Mouse (Mus musculus) CH12.LX (cell line): ENCODE measurements around the gene Phf12. TPM values are rescaled to one million over a fixed set of nuclear protein-coding genes. Genes with fewer than 3 reads are reported as not detected.

Experiments
- DNase-seq: peaks from one replicate; pipeline ENCODE4 v3.0.0-alpha.2; 2013; ENCODE audit errors: extremely low read depth
- H3K27ac ChIP-seq: 2 replicates; pipeline ENCODE4 v1.5.1; 2012; ENCODE audit warnings: low read depth, mild to moderate bottlenecking, control low read depth, moderate library complexity; ENCODE audit not compliant: insufficient read depth
- H3K27me3 ChIP-seq: replicated peaks from 2 replicates; pipeline ENCODE3; 2012; ENCODE audit warnings: inconsistent platforms
- H3K36me3 ChIP-seq, 2 experiments: replicated peaks in 1 of 2; 2 replicates each; pipeline versions ENCODE3 to v1.6.1; 2012; ENCODE audit warnings: inconsistent platforms in 1 of 2, low read length in 1 of 2, mild to moderate bottlenecking in 1 of 2, mixed read lengths in 1 of 2, moderate library complexity in 1 of 2; ENCODE audit not compliant: control insufficient read depth in 1 of 2, insufficient read depth in 1 of 2
- H3K4me1 ChIP-seq, 2 experiments: 2 replicates each; pipeline ENCODE4 v1.6.1; 2012; ENCODE audit warnings: inconsistent platforms in 1 of 2, moderate library complexity in 1 of 2; ENCODE audit not compliant: insufficient read depth in 2 of 2, control insufficient read depth in 1 of 2
- H3K4me2 ChIP-seq: 2 replicates; pipeline ENCODE4 v1.6.1; 2012; ENCODE audit warnings: low read depth, mild to moderate bottlenecking, control low read depth; ENCODE audit not compliant: poor library complexity, insufficient read depth, severe bottlenecking
- H3K4me3 ChIP-seq, 3 experiments: fragments of 150-350 bp in 1 of 3; sonication (generic) in 1 of 3; replicated peaks in 1 of 3; 2 replicates each; pipeline versions ENCODE3 to v1.5.1; 2011 to 2012; ENCODE audit warnings: low read depth in 2 of 3, low read length in 2 of 3, mild to moderate bottlenecking in 2 of 3, moderate library complexity in 2 of 3, control low read depth in 1 of 3, improper control_type of control experiment in 1 of 3, inconsistent platforms in 1 of 3, mixed read lengths in 1 of 3; ENCODE audit not compliant: poor library complexity in 1 of 3
- H3K79me2 ChIP-seq: replicated peaks from 2 replicates; pipeline ENCODE4 v1.6.1; 2012; ENCODE audit warnings: mild to moderate bottlenecking, moderate library complexity; ENCODE audit not compliant: control insufficient read depth, poor library complexity, insufficient read depth, severe bottlenecking; ENCODE audit errors: extremely low read depth
- H3K9ac ChIP-seq: 2 replicates; pipeline ENCODE4 v1.6.1; 2012; ENCODE audit warnings: low read depth, mild to moderate bottlenecking, control low read depth, moderate library complexity; ENCODE audit not compliant: insufficient read depth
- H3K9me3 ChIP-seq: replicated peaks from 2 replicates; pipeline ENCODE3; 2012; ENCODE audit warnings: low read length, inconsistent platforms, mixed read lengths
- CHD1 ChIP-seq: IDR thresholded peaks from 2 replicates; pipeline ENCODE4 v1.6.1; 2012; ENCODE audit warnings: low read depth, low read length, improper control_type of control experiment, inconsistent platforms
- CTCF ChIP-seq, 2 experiments: IDR thresholded peaks in 1 of 2; conservative IDR thresholded peaks in 1 of 2; 2 replicates each; pipeline ENCODE4 v1.5.1; 2011 to 2012; ENCODE audit warnings: low read depth in 2 of 2, low read length in 2 of 2, improper control_type of control experiment in 1 of 2, inconsistent platforms in 1 of 2, mild to moderate bottlenecking in 1 of 2, moderate library complexity in 1 of 2
- ELF1 ChIP-seq: IDR thresholded peaks from 2 replicates; pipeline ENCODE4 v1.6.1; 2014; ENCODE audit warnings: low read depth, mild to moderate bottlenecking, inconsistent platforms, low read length, improper control_type of control experiment
- GABPA ChIP-seq: IDR thresholded peaks from 2 replicates; pipeline ENCODE4 v1.6.1; 2012; ENCODE audit warnings: low read depth, low read length, improper control_type of control experiment, inconsistent platforms; ENCODE audit not compliant: insufficient replicate concordance
- MEF2A ChIP-seq: IDR thresholded peaks from 2 replicates; pipeline ENCODE4 v1.6.1; 2014; ENCODE audit warnings: low read depth, mild to moderate bottlenecking, inconsistent platforms, low read length, improper control_type of control experiment, borderline replicate concordance
- MYC ChIP-seq: IDR thresholded peaks from 2 replicates; pipeline ENCODE4 v1.6.1; 2011; ENCODE audit warnings: low read depth, mild to moderate bottlenecking, improper control_type of control experiment, low read length
- POLR2A ChIP-seq: IDR thresholded peaks from 2 replicates; pipeline ENCODE4 v1.6.1; 2011; ENCODE audit warnings: low read depth, mild to moderate bottlenecking, improper control_type of control experiment, low read length
- POLR2AphosphoS2 ChIP-seq: IDR thresholded peaks from 2 replicates; pipeline ENCODE4 v1.6.1; 2011; ENCODE audit warnings: low read depth, low read length, improper control_type of control experiment
- RAD21 ChIP-seq: IDR thresholded peaks from 2 replicates; pipeline ENCODE4 v1.6.1; 2011; ENCODE audit warnings: low read depth, mild to moderate bottlenecking, low read length, improper control_type of control experiment, moderate library complexity
- SIN3A ChIP-seq: IDR thresholded peaks from 2 replicates; pipeline ENCODE4 v1.6.1; 2012; ENCODE audit warnings: low read length, improper control_type of control experiment, inconsistent platforms
- SMC3 ChIP-seq: IDR thresholded peaks from 2 replicates; pipeline ENCODE4 v1.6.1; 2011; ENCODE audit warnings: low read depth, low read length, improper control_type of control experiment
- TBP ChIP-seq: conservative IDR thresholded peaks from 2 replicates; pipeline ENCODE4 v1.6.1; 2011; ENCODE audit warnings: low read depth, low read length, improper control_type of control experiment
- USF2 ChIP-seq: conservative IDR thresholded peaks from 2 replicates; pipeline ENCODE4 v1.6.1; 2011; ENCODE audit warnings: low read depth, low read length, improper control_type of control experiment
- ZC3H11A ChIP-seq: IDR thresholded peaks from 2 replicates; pipeline ENCODE4 v1.6.1; 2012; ENCODE audit warnings: low read depth, mild to moderate bottlenecking, inconsistent platforms, low read length, improper control_type of control experiment
- ZKSCAN1 ChIP-seq: IDR thresholded peaks from 2 replicates; pipeline ENCODE4 v1.6.1; 2012; ENCODE audit warnings: low read depth, inconsistent platforms, low read length, improper control_type of control experiment, borderline replicate concordance
- dilution Hi-C: fragments of 300-500 bp; cut with MboI; formaldehyde crosslinking; loops from 2 replicates; pipeline ENCODE4 v1.14.3; 2020; ENCODE audit warnings: low sequenced_read_pairs; ENCODE audit not compliant: extremely low pct_unique_long_range_greater_than_20kb, extremely low pct_ligation_motif_present
- in situ Hi-C: fragments of 300-500 bp; cut with MboI; formaldehyde crosslinking; loops from 3 replicates; pipeline ENCODE4 v1.14.3; 2019; ENCODE audit warnings: low sequenced_read_pairs, low pct_ligation_motif_present, low pct_unique_long_range_greater_than_20kb, mixed read lengths
- polyA plus RNA-seq: library from polyadenylated mRNA; unstranded; fragments of >175 nt; gene quantifications from 2 replicates; pipeline ENCODE4 v1.2.1, GENCODE M21; 2012; ENCODE audit warnings: low read depth; ENCODE audit not compliant: insufficient read length
- total RNA-seq, 2 experiments: library from RNA; depleted of rRNA; stranded (reverse); fragments of 300-350 nt in 1 of 2; fragments of >200 nt in 1 of 2; gene quantifications; 2 replicates each; pipeline ENCODE4 v1.2.3; 2012 to 2014

Phf12 gene
- total and polyA plus RNA-seq, 3 experiments: 10.7 to 59.7 (median 30.5) TPM

- Histone ChIP-seq H3K27ac (no peak overlapping the region), H3K9ac (no peak overlapping the region), H3K4me2 (no peak overlapping the region), H3K79me2 (peaks cover 14% of the 10 kb centered on the region), H3K9me3 (no peaks in the 10 kb centered on the region), H3K4me1 (peaks cover 4 to 13% of the 10 kb centered on the region in 2 experiments), H3K36me3 (peaks cover 50 to 84% of the 10 kb centered on the region in 2 experiments), H3K27me3 (no peaks in the 10 kb centered on the region), H3K4me3 (no peak overlapping the region)
- TF ChIP-seq MEF2A (no peak), ZKSCAN1 (no peak), USF2 (no peak), POLR2AphosphoS2 (no peak), ELF1 (no peak), RAD21 (no peak), SMC3 (no peak), POLR2A (no peak), CTCF (conservative IDR thresholded peaks at IDR 0.05 in 1 of 2, IDR thresholded peaks at IDR 0.05 in 1 of 2; ENCODE audit: low read depth in 2 of 2, low read length in 2 of 2) (no peak), SIN3A (no peak), CHD1 (no peak), GABPA (no peak), MYC (no peak), ZC3H11A (no peak), TBP (no peak)
- dilution Hi-C loops: no loop called here
- no peak for DNase-seq
- in situ Hi-C loops: no loop called here
These were observed 92.1 kb downstream of the Phf12 start for GRCm38 (mm10) chr11:78074666-78075065.

Other genes with a start within 250 kb of the Phf12 start
- gene Myo18a, start 219.5 kb upstream of the Phf12 start, total RNA-seq (2012; rRNA removed): 15.4 and 16.8 TPM in 2 replicates
- 5.2 and 6.3 TPM in 2 replicates for gene Myo18a, start 219.5 kb upstream of the Phf12 start, total RNA-seq (2014; rRNA removed)
- 24.8 and 29.5 TPM in 2 replicates for gene Myo18a, start 219.5 kb upstream of the Phf12 start, polyA plus RNA-seq
- 0.08 TPM in 1 of 2 replicates, not detected in the other for gene Gm10277, start 195.0 kb upstream of the Phf12 start, total RNA-seq (2012; rRNA removed)
- gene Gm10277, start 195.0 kb upstream of the Phf12 start, total RNA-seq (2014; rRNA removed): not detected in 2 replicates
- 0.10 and 0.11 TPM in 2 replicates for gene Gm10277, start 195.0 kb upstream of the Phf12 start, polyA plus RNA-seq
- gene Pipox, start 88.7 kb upstream of the Phf12 start, total RNA-seq (2012; rRNA removed): 0.13 TPM in 1 of 2 replicates, not detected in the other
- 0.15 and 0.21 TPM in 2 replicates for gene Pipox, start 88.7 kb upstream of the Phf12 start, total RNA-seq (2014; rRNA removed)
- 0.36 and 0.37 TPM in 2 replicates for gene Pipox, start 88.7 kb upstream of the Phf12 start, polyA plus RNA-seq
- gene Sez6, start 52.0 kb upstream of the Phf12 start, total RNA-seq (2012; rRNA removed): 0.04 TPM in 1 of 2 replicates, not detected in the other
- not detected in 2 replicates for gene Sez6, start 52.0 kb upstream of the Phf12 start, total RNA-seq (2014; rRNA removed)
- gene Sez6, start 52.0 kb upstream of the Phf12 start, polyA plus RNA-seq: 0.45 TPM in 1 of 2 replicates, not detected in the other
- gene Dhrs13, start 49.5 kb downstream of the Phf12 start, total RNA-seq (2012; rRNA removed): 37.7 and 39.0 TPM in 2 replicates
- gene Dhrs13, start 49.5 kb downstream of the Phf12 start, total RNA-seq (2014; rRNA removed): 33.6 and 33.7 TPM in 2 replicates
- gene Dhrs13, start 49.5 kb downstream of the Phf12 start, polyA plus RNA-seq: 20.9 and 21.6 TPM in 2 replicates
- 10.1 and 14.7 TPM in 2 replicates for gene Flot2, start 55.2 kb downstream of the Phf12 start, total RNA-seq (2012; rRNA removed)
- gene Flot2, start 55.2 kb downstream of the Phf12 start, total RNA-seq (2014; rRNA removed): 4.3 and 5.2 TPM in 2 replicates
- gene Flot2, start 55.2 kb downstream of the Phf12 start, polyA plus RNA-seq: 13.1 and 13.4 TPM in 2 replicates
- gene Eral1, start 97.6 kb downstream of the Phf12 start, total RNA-seq (2012; rRNA removed): 40.5 and 41.5 TPM in 2 replicates
- 41.5 and 43.2 TPM in 2 replicates for gene Eral1, start 97.6 kb downstream of the Phf12 start, total RNA-seq (2014; rRNA removed)
- 37.8 and 39.1 TPM in 2 replicates for gene Eral1, start 97.6 kb downstream of the Phf12 start, polyA plus RNA-seq
- gene Fam222b, start 111.9 kb downstream of the Phf12 start, total RNA-seq (2012; rRNA removed): 8.7 and 10.0 TPM in 2 replicates
- gene Fam222b, start 111.9 kb downstream of the Phf12 start, total RNA-seq (2014; rRNA removed): 3.9 and 5.9 TPM in 2 replicates
- 26.8 and 34.4 TPM in 2 replicates for gene Fam222b, start 111.9 kb downstream of the Phf12 start, polyA plus RNA-seq
- 47.9 and 55.9 TPM in 2 replicates for gene Traf4, start 182.8 kb downstream of the Phf12 start, total RNA-seq (2012; rRNA removed)
- gene Traf4, start 182.8 kb downstream of the Phf12 start, total RNA-seq (2014; rRNA removed): 17.1 and 20.8 TPM in 2 replicates
- gene Traf4, start 182.8 kb downstream of the Phf12 start, polyA plus RNA-seq: 52.9 and 68.7 TPM in 2 replicates
- gene Nek8, start 193.9 kb downstream of the Phf12 start, total RNA-seq (2012; rRNA removed): 6.7 and 7.4 TPM in 2 replicates
- 6.1 and 7.1 TPM in 2 replicates for gene Nek8, start 193.9 kb downstream of the Phf12 start, total RNA-seq (2014; rRNA removed)
- 8.3 and 9.9 TPM in 2 replicates for gene Nek8, start 193.9 kb downstream of the Phf12 start, polyA plus RNA-seq
- 16.4 and 20.3 TPM in 2 replicates for gene Tlcd1, start 194.0 kb downstream of the Phf12 start, total RNA-seq (2012; rRNA removed)
- 18.2 and 20.3 TPM in 2 replicates for gene Tlcd1, start 194.0 kb downstream of the Phf12 start, total RNA-seq (2014; rRNA removed)
- 15.6 and 19.1 TPM in 2 replicates for gene Tlcd1, start 194.0 kb downstream of the Phf12 start, polyA plus RNA-seq
- gene Rpl23a, start 200.8 kb downstream of the Phf12 start, total RNA-seq (2012; rRNA removed): 3,714 and 3,939 TPM in 2 replicates
- gene Rpl23a, start 200.8 kb downstream of the Phf12 start, total RNA-seq (2014; rRNA removed): 3,235 and 3,361 TPM in 2 replicates
- 2,992 and 3,119 TPM in 2 replicates for gene Rpl23a, start 200.8 kb downstream of the Phf12 start, polyA plus RNA-seq
- 0.17 and 0.25 TPM in 2 replicates for gene Rab34, start 205.7 kb downstream of the Phf12 start, total RNA-seq (2012; rRNA removed)
- 0.50 TPM in 1 of 2 replicates, not detected in the other for gene Rab34, start 205.7 kb downstream of the Phf12 start, total RNA-seq (2014; rRNA removed)
- gene Rab34, start 205.7 kb downstream of the Phf12 start, polyA plus RNA-seq: 0.49 and 1.4 TPM in 2 replicates
- 0.21 TPM in 1 of 2 replicates, not detected in the other for gene Proca1, start 210.6 kb downstream of the Phf12 start, total RNA-seq (2012; rRNA removed)
- not detected in 2 replicates for gene Proca1, start 210.6 kb downstream of the Phf12 start, total RNA-seq (2014; rRNA removed)
- 0.40 and 0.46 TPM in 2 replicates for gene Proca1, start 210.6 kb downstream of the Phf12 start, polyA plus RNA-seq